Mouse (Mus musculus) lung, postnatal 10 days (tissue): ENCODE measurements at regions not wholly inside any gene's neighbourhood (a gene's known extent, or its start where the extent isn't known, plus 50 kb on each side); places are given as distances from the start of the nearest gene placed in this dataset.
"Not testable (repeated sequence)": the region's sequence is repeated elsewhere in the genome, so short reads cannot be mapped to it uniquely, and the experiment has no call there.

Experiments used
- DNase-seq: peaks from one replicate; pipeline ENCODE4 v3.0.0; 2021

DNA sequence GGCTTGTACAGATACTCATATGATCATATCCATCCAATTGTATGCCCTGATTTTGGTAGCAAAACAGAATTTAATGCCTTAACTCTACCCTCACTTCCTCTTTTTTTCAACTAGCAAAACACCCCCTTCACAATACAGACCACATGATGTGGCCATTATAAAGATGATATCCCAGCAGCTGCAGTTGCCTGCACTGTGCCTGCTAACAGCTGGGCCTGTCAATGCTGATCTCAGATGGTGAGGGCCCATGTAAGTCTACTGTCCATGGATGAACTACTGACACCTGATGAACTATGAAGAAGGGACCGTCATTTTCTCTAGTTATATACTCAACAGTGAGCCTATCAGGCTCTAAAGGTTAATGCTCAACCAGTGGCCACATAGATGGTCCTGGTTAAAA lies 191.8 kb upstream of the Fmr1 start:
- no peak for DNase-seq

DNA sequence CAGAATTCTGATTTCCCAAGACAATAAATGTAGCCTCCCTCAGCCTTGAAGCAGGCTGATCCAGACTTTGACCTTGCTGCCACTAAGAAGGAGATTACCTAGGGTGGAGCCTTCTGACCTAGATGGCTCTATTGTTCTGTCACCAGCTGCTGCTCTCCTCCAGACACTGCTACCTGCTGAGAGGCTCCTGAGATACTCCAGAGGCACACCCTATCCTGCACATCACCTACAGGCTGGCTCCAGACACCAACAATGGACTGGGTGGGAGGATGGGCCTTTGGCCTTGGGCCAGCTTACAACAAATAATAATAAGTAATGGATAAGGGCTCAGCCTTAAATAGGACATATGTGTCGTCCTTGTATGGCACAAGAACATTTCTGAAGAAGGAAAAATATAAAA lies 186.3 kb upstream of the Fmr1 start:
- not testable (repeated sequence) for DNase-seq

DNA sequence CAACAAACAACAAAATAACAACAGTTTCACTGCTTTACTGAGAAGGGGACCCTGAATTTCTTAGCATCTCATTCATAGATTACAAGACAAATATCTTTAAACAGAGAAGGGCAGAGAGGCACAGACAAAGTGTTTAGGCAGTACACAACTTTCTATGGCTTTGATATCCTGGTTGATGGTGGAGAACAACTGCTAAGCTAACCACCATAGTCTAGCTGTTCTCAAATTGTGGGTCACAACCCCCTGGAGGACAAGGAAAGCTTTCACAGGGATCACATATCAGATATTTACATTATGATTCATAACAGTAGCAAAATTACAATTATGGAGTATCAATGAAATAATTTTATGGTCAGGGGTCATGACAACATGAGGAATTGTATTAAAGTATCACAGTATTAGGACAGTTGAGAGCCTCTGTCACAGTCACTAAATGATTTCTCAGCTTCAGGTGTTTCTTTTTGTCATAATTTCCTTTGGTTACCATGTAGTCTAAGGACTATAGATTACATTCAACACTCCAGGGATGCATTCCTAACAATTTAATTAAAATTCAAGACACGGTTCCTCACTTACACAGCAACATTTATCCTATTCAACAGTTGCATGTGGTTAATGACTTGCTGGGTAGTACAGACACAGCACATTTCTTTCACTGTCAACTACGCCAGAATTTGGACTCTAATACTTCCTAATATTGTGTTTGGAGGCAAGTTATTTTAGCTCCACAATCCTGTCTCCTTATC lies 183.8 kb upstream of the Fmr1 start:
- no peak for DNase-seq

DNA sequence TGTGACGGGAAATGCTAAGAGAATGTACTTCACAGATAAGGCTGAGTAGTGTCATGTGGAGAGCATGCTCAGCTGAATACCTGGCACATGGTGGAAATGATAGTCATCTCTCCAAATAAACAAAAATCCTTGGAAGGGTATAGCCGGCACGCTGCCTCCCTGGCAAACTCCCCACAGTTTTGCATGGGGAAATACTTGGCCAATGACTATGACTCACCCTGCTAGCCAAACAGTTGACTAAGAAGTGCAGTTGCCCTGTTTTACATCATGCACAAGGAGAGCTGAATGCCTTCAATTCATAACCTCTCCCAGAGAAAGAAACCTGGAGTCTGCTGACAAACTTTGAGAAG lies 183.2 kb upstream of the Fmr1 start:
- DNase-seq, result peak; percentile 4

- DNase-seq, result no peak
Observed at GRCm38 (mm10) chrX:68495751-68496150, 182.6 kb upstream of the Fmr1 start.

GRCm38 (mm10) chrX:68497886-68498285 lies 180.5 kb upstream of the Fmr1 start:
- DNase-seq, result no peak

GRCm38 (mm10) chrX:68502938-68503337 lies 175.4 kb upstream of the Fmr1 start:
- DNase-seq, result no peak

- DNase-seq, result no peak
Observed at GRCm38 (mm10) chrX:68507664-68508063, 170.7 kb upstream of the Fmr1 start.

DNA sequence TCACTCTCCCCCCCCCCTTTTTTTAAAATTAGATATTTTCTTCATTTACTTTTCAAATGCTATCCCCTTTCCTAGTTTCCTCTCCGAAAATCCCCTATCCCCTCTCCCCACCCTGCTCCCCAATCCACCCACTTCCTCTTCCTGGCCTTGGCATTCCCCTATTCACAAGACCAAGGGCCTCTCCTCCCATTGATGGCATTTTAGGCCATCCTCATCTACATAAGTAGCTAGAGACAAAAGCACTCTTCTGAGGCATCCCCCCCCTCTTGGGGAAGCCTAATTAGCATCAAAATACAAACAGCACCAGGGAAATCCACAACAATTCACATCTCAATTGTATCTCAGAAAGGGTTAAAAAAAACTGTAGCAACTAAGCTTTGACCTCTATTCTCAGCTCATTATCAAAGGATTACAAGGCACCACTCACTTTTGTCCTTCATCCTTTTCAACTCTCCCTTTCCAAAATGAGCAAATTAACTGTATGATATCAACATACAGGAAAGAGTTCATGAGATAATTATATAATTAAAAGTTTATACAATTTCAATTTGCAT lies 166.1 kb upstream of the Fmr1 start:
- no peak for DNase-seq

GRCm38 (mm10) chrX:68546561-68546960 lies 131.8 kb upstream of the Fmr1 start:
- no peak for DNase-seq

DNA sequence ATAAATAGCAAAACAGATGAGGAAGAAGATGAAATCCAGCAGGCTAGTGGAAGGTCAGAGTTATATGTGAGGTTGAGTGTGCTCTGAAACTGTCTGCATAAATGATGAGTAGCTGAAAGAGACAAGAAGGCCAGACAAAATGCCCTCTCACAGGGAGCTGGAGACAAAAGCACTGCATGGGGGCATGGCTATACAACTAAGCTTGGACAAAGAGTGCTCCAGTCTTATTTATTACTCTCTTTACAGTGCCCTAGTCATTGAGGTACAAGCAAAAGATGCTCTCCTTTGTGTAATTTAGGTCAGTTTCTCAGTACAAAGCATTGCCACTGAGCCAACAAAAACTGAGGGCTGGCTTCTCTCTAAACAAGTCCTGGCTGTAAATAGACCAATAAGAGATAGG lies 124.3 kb upstream of the Fmr1 start:
- no peak for DNase-seq

DNA sequence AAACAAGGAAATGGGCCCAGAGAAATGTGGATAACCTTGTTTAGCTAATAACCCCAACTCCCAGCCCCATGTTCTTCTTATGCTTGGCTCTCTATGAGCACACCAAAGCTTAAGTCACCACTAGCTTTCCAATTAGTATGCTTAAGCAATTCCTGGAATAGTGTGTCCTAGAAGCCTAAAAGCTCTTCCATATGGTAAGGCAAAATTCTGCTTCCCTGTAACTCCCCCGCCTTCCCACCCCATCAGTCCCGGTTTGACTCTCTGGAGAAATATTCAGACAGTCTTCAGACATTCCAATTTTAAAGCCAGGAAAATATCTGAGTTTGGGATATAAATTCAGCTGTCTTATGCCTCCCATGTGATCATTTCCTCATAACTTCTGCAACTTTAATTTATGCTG lies 120.6 kb upstream of the Fmr1 start:
- no peak for DNase-seq

- peak; percentile 2 for DNase-seq
Observed at GRCm38 (mm10) chrX:68585246-68585645, 93.1 kb upstream of the Fmr1 start.

- no peak for DNase-seq
Observed at GRCm38 (mm10) chrX:68622141-68622540, 56.2 kb upstream of the Fmr1 start.
